Mouse (Mus musculus) embryonic facial prominence, embryonic 10.5 days (tissue): ENCODE measurements around the gene Synpo2l. TPM values are rescaled to one million over a fixed set of nuclear protein-coding genes. Genes with fewer than 3 reads are reported as not detected.
A peak's percentile ranks its signal among the peaks of the same experiment; 100 is the strongest.
"Not testable (repeated sequence)": the region's sequence is repeated elsewhere in the genome, so short reads cannot be mapped to it uniquely, and the experiment has no call there.

Source experiments
- DNase-seq: peaks from one replicate; pipeline ENCODE4 v3.0.0-alpha.2; 2017; ENCODE audit warnings: low spot score
- H3K27ac ChIP-seq: fragments of 300-500 bp; sonication (generic); replicated peaks from 2 replicates; pipeline ENCODE4 v1.5.1; 2016; ENCODE audit warnings: mild to moderate bottlenecking
- H3K27me3 ChIP-seq: fragments of 300-500 bp; sonication (generic); replicated peaks from 2 replicates; pipeline ENCODE4 v1.6.1; 2016; ENCODE audit warnings: low read depth, mild to moderate bottlenecking; ENCODE audit not compliant: poor library complexity, severe bottlenecking
- H3K36me3 ChIP-seq: fragments of 300-500 bp; sonication (generic); replicated peaks from 2 replicates; pipeline ENCODE4 v1.6.1; 2016; ENCODE audit warnings: mild to moderate bottlenecking, moderate library complexity
- H3K4me1 ChIP-seq: fragments of 300-500 bp; sonication (generic); 2 replicates; pipeline ENCODE4 v1.6.1; 2016
- H3K4me3 ChIP-seq: fragments of 300-500 bp; sonication (generic); 2 replicates; pipeline ENCODE4 v1.5.1; 2016; ENCODE audit warnings: mild to moderate bottlenecking, moderate library complexity
- H3K9me3 ChIP-seq: fragments of 300-500 bp; sonication (generic); 2 replicates; pipeline ENCODE4 v1.6.1; 2016; ENCODE audit warnings: mild to moderate bottlenecking
- WGBS: fragments of 180-500 bp; shearing (Covaris S2); methylation state at CpG from one replicate; pipeline ENCODE4 v1.1.7; 2016; 5-methylcytosine and 5-hydroxymethylcytosine counted together
- polyA plus RNA-seq: library from polyadenylated mRNA; unstranded; fragments of >200 nt; fragmentation: Nextera tagmentation; extraction: Ambion mirVana; gene quantifications from 2 replicates; pipeline ENCODE4 v1.2.1, GENCODE M21; 2016

Gene Synpo2l
- polyA plus RNA-seq, 1 experiment from 2014 or later = 0.50 TPM

- no peak overlapping the region for H3K4me3 ChIP-seq
- no peaks in the 10 kb centered on the region for H3K27me3 ChIP-seq
- H3K27ac ChIP-seq = no peak overlapping the region
- H3K4me1 ChIP-seq = peaks cover 12% of the 10 kb centered on the region
- no peak for DNase-seq
- 82% methylated on average over 9 of the region's 9 CpGs for WGBS
- H3K9me3 ChIP-seq = no peaks in the 10 kb centered on the region
- no peaks in the 10 kb centered on the region for H3K36me3 ChIP-seq
Observed at GRCm38 (mm10) chr14:20654690-20655421, 13.3 kb downstream of the Synpo2l start.

- H3K4me3 ChIP-seq = no peak overlapping the region
- 0 out of 2 replicates have a peak overlapping the region, but pooled peaks have one; percentile 30 for H3K27ac ChIP-seq
- H3K4me1 ChIP-seq = peaks cover 12% of the 10 kb centered on the region
- no peaks in the 10 kb centered on the region for H3K36me3 ChIP-seq
- 66% methylated on average over 4 of the region's 4 CpGs for WGBS
- no peak for DNase-seq
- H3K27me3 ChIP-seq = no peaks in the 10 kb centered on the region
- H3K9me3 ChIP-seq = no peaks in the 10 kb centered on the region
Observed at GRCm38 (mm10) chr14:20651722-20652256, 16.4 kb downstream of the Synpo2l start.

GRCm38 (mm10) chr14:20651000-20651399 lies 17.2 kb downstream of the Synpo2l start:
- no peaks in the 10 kb centered on the region for H3K36me3 ChIP-seq
- H3K27ac ChIP-seq = no peak overlapping the region
- DNase-seq = no peak
- H3K4me3 ChIP-seq = no peak overlapping the region
- H3K9me3 ChIP-seq = no peaks in the 10 kb centered on the region
- 77% methylated on average over 2 of the region's 2 CpGs for WGBS
- no peaks in the 10 kb centered on the region for H3K27me3 ChIP-seq
- H3K4me1 ChIP-seq = peaks cover 5% of the 10 kb centered on the region

- H3K27me3 ChIP-seq = no peaks in the 10 kb centered on the region
- no peak overlapping the region for H3K4me3 ChIP-seq
- no peaks in the 10 kb centered on the region for H3K36me3 ChIP-seq
- no peaks in the 10 kb centered on the region for H3K9me3 ChIP-seq
- no peak overlapping the region for H3K27ac ChIP-seq
- H3K4me1 ChIP-seq = peaks cover 8% of the 10 kb centered on the region
- DNase-seq = no peak
Observed at GRCm38 (mm10) chr14:20646381-20646780, 21.8 kb downstream of the Synpo2l start.

GRCm38 (mm10) chr14:20645547-20645946 lies 22.6 kb downstream of the Synpo2l start:
- no peaks in the 10 kb centered on the region for H3K9me3 ChIP-seq
- no peaks in the 10 kb centered on the region for H3K36me3 ChIP-seq
- no peaks in the 10 kb centered on the region for H3K27me3 ChIP-seq
- H3K4me1 ChIP-seq = peaks cover 8% of the 10 kb centered on the region
- no peak for DNase-seq
- WGBS = 35% methylated on average over 3 of the region's 3 CpGs
- no peak overlapping the region for H3K27ac ChIP-seq
- H3K4me3 ChIP-seq = no peak overlapping the region

GRCm38 (mm10) chr14:20641438-20641875 lies 26.7 kb downstream of the Synpo2l start:
- Histone ChIP-seq H3K4me1 (peaks cover 13% of the 10 kb centered on the region), H3K27ac (peak overlapping the region; percentile 98), H3K9me3 (no peaks in the 10 kb centered on the region), H3K27me3 (no peaks in the 10 kb centered on the region), H3K4me3 (peak overlapping the region; percentile 91), H3K36me3 (peaks cover 2% of the 10 kb centered on the region)
- DNase-seq = peak; percentile 41
- 16% methylated on average over 10 of the region's 10 CpGs for WGBS

GRCm38 (mm10) chr14:20640644-20641437 lies 27.3 kb downstream of the Synpo2l start, which contains the start of gene Usp54:
Gene Usp54, minus strand, starts transcription at chr14:20641063.
- H3K27me3 ChIP-seq = no peaks in the 10 kb centered on the region
- peak within 1 kb of the TSS; percentile 98 for H3K27ac ChIP-seq
- H3K4me1 ChIP-seq = peaks cover 13% of the 10 kb centered on the region
- peaks cover 8% of the 10 kb centered on the region for H3K36me3 ChIP-seq
- under 1% methylated on average over 73 of the region's 73 CpGs for WGBS
- H3K9me3 ChIP-seq = no peaks in the 10 kb centered on the region
- H3K4me3 ChIP-seq = peak within 1 kb of the TSS; percentile 91
- peak; percentile 97 for DNase-seq

GRCm38 (mm10) chr14:20639918-20640619 lies 28.1 kb downstream of the Synpo2l start:
- Histone ChIP-seq H3K4me3 (peak overlapping the region; percentile 91), H3K9me3 (no peaks in the 10 kb centered on the region), H3K27me3 (no peaks in the 10 kb centered on the region), H3K36me3 (peaks cover 11% of the 10 kb centered on the region), H3K4me1 (peaks cover 13% of the 10 kb centered on the region), H3K27ac (peak overlapping the region; percentile 98)
- WGBS = 3% methylated on average over 16 of the region's 16 CpGs
- DNase-seq = peak; percentile 46

- Histone ChIP-seq H3K4me1 (peaks cover 13% of the 10 kb centered on the region), H3K9me3 (no peaks in the 10 kb centered on the region), H3K4me3 (no peak overlapping the region), H3K36me3 (peaks cover 11% of the 10 kb centered on the region), H3K27me3 (no peaks in the 10 kb centered on the region), H3K27ac (no peak overlapping the region)
- WGBS = 91% methylated on average over 6 of the region's 6 CpGs
- DNase-seq = no peak
Observed at GRCm38 (mm10) chr14:20638702-20639101, 29.5 kb downstream of the Synpo2l start.

GRCm38 (mm10) chr14:20637818-20638574 lies 30.2 kb downstream of the Synpo2l start:
- Histone ChIP-seq H3K27ac (no peak overlapping the region), H3K36me3 (peaks cover 11% of the 10 kb centered on the region), H3K27me3 (no peaks in the 10 kb centered on the region), H3K4me1 (peaks cover 13% of the 10 kb centered on the region), H3K4me3 (no peak overlapping the region), H3K9me3 (no peaks in the 10 kb centered on the region)
- no peak for DNase-seq
- 89% methylated on average over 2 of the region's 2 CpGs for WGBS

GRCm38 (mm10) chr14:20636968-20637367 lies 31.2 kb downstream of the Synpo2l start:
- H3K27ac ChIP-seq = not testable (repeated sequence)

More at GRCm38 (mm10) chr14:20636968-20637367, 31.2 kb downstream of the Synpo2l start:
- not testable (repeated sequence) for H3K4me3 ChIP-seq, H3K9me3 ChIP-seq, DNase-seq, H3K27me3 ChIP-seq
- WGBS = 97% methylated on average over 3 of the region's 3 CpGs
- peaks cover 11% of the 10 kb centered on the region for H3K36me3 ChIP-seq
- H3K4me1 ChIP-seq = peaks cover 10% of the 10 kb centered on the region
